Comparison of ENCODE assay signal across 20 mouse cellular contexts in the genomic region with DNA sequence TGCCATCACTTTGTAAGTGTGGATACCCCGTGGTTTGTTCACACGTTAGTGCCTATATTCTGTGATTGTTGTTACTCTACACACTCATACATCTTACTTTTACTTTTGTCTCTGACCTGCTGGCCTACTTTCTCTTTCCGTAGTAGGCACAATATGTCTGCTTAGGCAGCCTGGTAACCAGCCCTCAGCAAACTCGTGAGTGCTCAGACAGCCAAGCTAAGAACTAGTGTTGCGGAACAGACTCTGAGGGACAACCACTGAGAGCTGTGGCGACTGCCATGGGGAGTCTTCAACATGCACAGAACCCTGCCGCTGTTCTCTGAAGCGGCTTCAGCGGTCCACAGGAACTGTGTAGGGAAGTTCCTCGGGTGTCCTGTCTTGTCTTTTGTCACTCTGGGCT.
A peak's percentile ranks its signal among the peaks of the same experiment; 100 is the strongest.
DNase-seq lines count a peak whose midpoint lies in the region; ATAC-seq lines count a peak whose summit lies in the region.
"Had no signal": no experiment of that assay in that cellular context is flagged by ENCODE, and none has a peak within 500 bp of the region (broad histone marks: within the 10 kb centered on the region; RNA-seq: fewer than 3 reads in every experiment).

No protein-coding gene starts in this region.

- ATAC-seq in kidney, embryonic 15.5 days (replicated peaks; ENCODE audit: low FRiP score), result 0 out of 2 replicates have a peak, but pooled peaks have one; percentile 67
- peak; percentile 81; the same call in 1 of the 2 replicates for ATAC-seq in hindbrain, embryonic 16.5 days
- ATAC-seq: liver, embryonic 12.5 days had no signal

- no peaks in the 10 kb centered on the region for H3K4me1 ChIP-seq in kidney, embryonic 15.5 days
- H3K4me1 ChIP-seq in hindbrain, embryonic 16.5 days (ENCODE audit: control insufficient read depth, insufficient read depth, low read depth, low read length), result no peaks in the 10 kb centered on the region; the same call in 1 of the 2 replicates
- H3K4me1 ChIP-seq: liver, embryonic 12.5 days; lung, embryonic 15.5 days had no signal

- H3K36me3 ChIP-seq in kidney, embryonic 15.5 days, result no peaks in the 10 kb centered on the region
- H3K36me3 ChIP-seq in hindbrain, embryonic 16.5 days (ENCODE audit: control insufficient read depth, insufficient read depth, low read length), result no peaks in the 10 kb centered on the region
- H3K36me3 ChIP-seq: forebrain, embryonic 12.5 days; limb, embryonic 10.5 days; liver, embryonic 12.5 days; lung, embryonic 15.5 days had no signal

- H3K27ac ChIP-seq in kidney, embryonic 15.5 days, result no peak overlapping the region
- H3K27ac ChIP-seq in hindbrain, embryonic 16.5 days (ENCODE audit: low read depth, low read length), result no peak overlapping the region
- H3K27ac ChIP-seq: forebrain, embryonic 12.5 days; heart, adult 2 months; limb, embryonic 10.5 days; liver, embryonic 12.5 days; lung, embryonic 15.5 days had no signal

- DNase-seq in cerebellum, adult 18-20 months, result peak; percentile 24 to 26
- no peak for DNase-seq in cerebellum, adult 11 months
- DNase-seq in kidney, adult 11 months, result no peak
- peak; percentile 45 for DNase-seq in Muller cell, postnatal 12 days (ENCODE audit: inconsistent ontology term)
- DNase-seq in right cerebral cortex, postnatal 4 days, result no peak
- no peak for DNase-seq in gastrocnemius, adult 8-10 months (ENCODE audit: low spot score in 2 of 2)
- DNase-seq: adrenal gland, postnatal 10 days; embryo, embryonic 11 days; heart, adult 2 months; kidney, postnatal 4 days; layer of hippocampus, postnatal 36 days; right cerebral cortex, adult 18-20 months; thymus, postnatal 25 days had no signal

- H3K4me2 ChIP-seq in kidney, embryonic 15.5 days, result no peak overlapping the region
- no peak overlapping the region for H3K4me2 ChIP-seq in hindbrain, embryonic 16.5 days (ENCODE audit: low read length)
- H3K4me2 ChIP-seq: forebrain, embryonic 12.5 days; liver, embryonic 12.5 days; lung, embryonic 15.5 days had no signal

- H3K27me3 ChIP-seq in kidney, embryonic 15.5 days, result no peaks in the 10 kb centered on the region
- no peaks in the 10 kb centered on the region for H3K27me3 ChIP-seq in hindbrain, embryonic 16.5 days (replicated peaks; ENCODE audit: control insufficient read depth, insufficient read depth, low read length)
- H3K27me3 ChIP-seq: forebrain, embryonic 12.5 days; liver, embryonic 12.5 days; lung, embryonic 15.5 days had no signal

- no peaks in the 10 kb centered on the region for H3K9me3 ChIP-seq in kidney, embryonic 15.5 days (replicated peaks)
- no peaks in the 10 kb centered on the region for H3K9me3 ChIP-seq in hindbrain, embryonic 16.5 days (ENCODE audit: control insufficient read depth, low read length)
- H3K9me3 ChIP-seq: forebrain, embryonic 12.5 days; limb, embryonic 10.5 days; liver, embryonic 12.5 days; lung, embryonic 15.5 days had no signal

- 74% methylated on average over 10 of the region's 10 CpGs for WGBS in kidney, embryonic 15.5 days
- 52% methylated on average over 10 of the region's 10 CpGs for WGBS in hindbrain, embryonic 16.5 days

- H3K4me3 ChIP-seq in kidney, embryonic 15.5 days (replicated peaks), result no peak overlapping the region
- H3K4me3 ChIP-seq in hindbrain, embryonic 16.5 days (ENCODE audit: low read length), result no peak overlapping the region
- H3K4me3 ChIP-seq: forebrain, embryonic 12.5 days; heart, adult 2 months; limb, embryonic 10.5 days; liver, embryonic 12.5 days; lung, embryonic 15.5 days; myocyte had no signal

- no peak overlapping the region for H3K9ac ChIP-seq in kidney, embryonic 15.5 days
- H3K9ac ChIP-seq in hindbrain, embryonic 16.5 days (ENCODE audit: low read depth, low read length), result no peak overlapping the region
- H3K9ac ChIP-seq: forebrain, embryonic 12.5 days; liver, embryonic 12.5 days; lung, embryonic 15.5 days had no signal

Comparison
In these comparisons a context has a peak if more than half of its experiments do, and no peak if none do; other contexts are left out.
1. DNase-seq: peak in cerebellum, adult 18-20 months (2 of 2) and Muller cell, postnatal 12 days (single experiment); none in cerebellum, adult 11 months (single experiment), kidney, adult 11 months (single experiment), right cerebral cortex, postnatal 4 days (single experiment) and gastrocnemius, adult 8-10 months (0 of 2).